Mouse (Mus musculus) forebrain, embryonic 15.5 days (tissue): ENCODE data around the gene Gm10840. TPM values are rescaled to one million over a fixed set of nuclear protein-coding genes. Genes with fewer than 3 reads are reported as not detected.
A peak's percentile ranks its signal among the peaks of the same experiment; 100 is the strongest.
"Not testable (repeated sequence)": the region's sequence is repeated elsewhere in the genome, so short reads cannot be mapped to it uniquely, and the experiment has no call there.

ENCODE experiments used
- ATAC-seq: fragments of 200-750 bp; cut with Nextera tagmentation; replicated peaks from 2 replicates; pipeline ENCODE4 v1.8.0; 2017; ENCODE audit warnings: mild to moderate bottlenecking, moderate TSS enrichment, moderate library complexity
- H3K27ac ChIP-seq: fragments of 300-500 bp; sonication (generic); replicated peaks from 2 replicates; pipeline ENCODE4 v1.5.1; 2015; ENCODE audit warnings: mild to moderate bottlenecking, inconsistent platforms
- H3K27me3 ChIP-seq: fragments of 300-500 bp; sonication (generic); 2 replicates; pipeline ENCODE4 v1.6.1; 2015; ENCODE audit warnings: inconsistent platforms
- H3K36me3 ChIP-seq: fragments of 300-500 bp; sonication (generic); 2 replicates; pipeline ENCODE4 v1.6.1; 2015; ENCODE audit warnings: mild to moderate bottlenecking, inconsistent platforms
- H3K4me1 ChIP-seq: fragments of 300-500 bp; sonication (generic); 2 replicates; pipeline ENCODE4 v1.6.1; 2015; ENCODE audit warnings: inconsistent platforms
- H3K4me2 ChIP-seq: fragments of 300-500 bp; sonication (generic); replicated peaks from 2 replicates; pipeline ENCODE4 v1.6.1; 2015; ENCODE audit warnings: mild to moderate bottlenecking, inconsistent platforms
- H3K4me3 ChIP-seq: fragments of 300-500 bp; sonication (generic); 2 replicates; pipeline ENCODE4 v1.5.1; 2015; ENCODE audit warnings: mild to moderate bottlenecking, inconsistent platforms
- H3K9ac ChIP-seq: fragments of 300-500 bp; sonication (generic); replicated peaks from 2 replicates; pipeline ENCODE4 v1.6.1; 2015; ENCODE audit warnings: mild to moderate bottlenecking, inconsistent platforms
- H3K9me3 ChIP-seq: fragments of 300-500 bp; sonication (generic); 2 replicates; pipeline ENCODE4 v1.6.1; 2016; ENCODE audit warnings: inconsistent platforms
- WGBS: fragments of 180-500 bp; shearing (Covaris S2); methylation state at CpG from one replicate; pipeline ENCODE4 v1.1.7; 2015; ENCODE audit warnings: mixed read lengths; 5-methylcytosine and 5-hydroxymethylcytosine counted together
- polyA plus RNA-seq: library from polyadenylated mRNA; unstranded; fragments of >200 nt; fragmentation: Nextera tagmentation; extraction: Ambion mirVana; gene quantifications from 2 replicates; pipeline ENCODE4 v1.2.1, GENCODE M21; 2015

Gm10840 gene
- polyA plus RNA-seq: 0.74 and 1.3 TPM in 2 replicates

- Histone ChIP-seq H3K9me3 (no peaks in the 10 kb centered on the region), H3K4me2 (peak within 1 kb of the TSS; percentile 79), H3K9ac (peak within 1 kb of the TSS; percentile 97), H3K27ac (peak within 1 kb of the TSS; percentile 97), H3K36me3 (peaks cover 40% of the 10 kb centered on the region), H3K27me3 (no peaks in the 10 kb centered on the region), H3K4me1 (peaks cover 40% of the 10 kb centered on the region), H3K4me3 (peak within 1 kb of the TSS; percentile 86)
- ATAC-seq: peak; percentile 54
- WGBS: 21% methylated on average over 22 of the region's 22 CpGs
Observed at GRCm38 (mm10) chr11:106160841-106161721, at the start of gene Gm10840, which contains the start of gene Limd2. Gene Gm10840, plus strand, starts transcription at chr11:106160850. Gene Limd2, minus strand, starts transcription at chr11:106160860.

GRCm38 (mm10) chr11:106111688-106112087 is 49.0 kb upstream of the Gm10840 start:
- no peak for ATAC-seq
- Histone ChIP-seq H3K27me3 (no peaks in the 10 kb centered on the region), H3K9me3 (no peaks in the 10 kb centered on the region), H3K36me3 (peaks cover 28% of the 10 kb centered on the region), H3K4me2 (no peak overlapping the region), H3K4me3 (no peak overlapping the region), H3K9ac (no peak overlapping the region), H3K27ac (no peak overlapping the region), H3K4me1 (no peaks in the 10 kb centered on the region)

- H3K4me1 ChIP-seq: no peaks in the 10 kb centered on the region
- no peak overlapping the region for H3K27ac ChIP-seq
- no peaks in the 10 kb centered on the region for H3K9me3 ChIP-seq
- H3K9ac ChIP-seq: no peak overlapping the region
- peaks cover 40% of the 10 kb centered on the region for H3K36me3 ChIP-seq
- no peaks in the 10 kb centered on the region for H3K27me3 ChIP-seq
- 97% methylated on average over 5 of the region's 5 CpGs for WGBS
- H3K4me2 ChIP-seq: no peak overlapping the region
- ATAC-seq: no peak
- no peak overlapping the region for H3K4me3 ChIP-seq
Observed at GRCm38 (mm10) chr11:106122221-106122620, 38.4 kb upstream of the Gm10840 start.

GRCm38 (mm10) chr11:106122736-106123135 is 37.9 kb upstream of the Gm10840 start:
- no peaks in the 10 kb centered on the region for H3K9me3 ChIP-seq
- H3K4me3 ChIP-seq: no peak overlapping the region
- ATAC-seq: no peak
- no peak overlapping the region for H3K27ac ChIP-seq
- WGBS: 95% methylated on average over 3 of the region's 3 CpGs
- no peaks in the 10 kb centered on the region for H3K27me3 ChIP-seq
- peaks cover 38% of the 10 kb centered on the region for H3K36me3 ChIP-seq
- no peak overlapping the region for H3K9ac ChIP-seq
- H3K4me2 ChIP-seq: no peak overlapping the region
- no peaks in the 10 kb centered on the region for H3K4me1 ChIP-seq

- peaks cover 28% of the 10 kb centered on the region for H3K36me3 ChIP-seq
- 83% methylated on average over 4 of the region's 4 CpGs for WGBS
- no peaks in the 10 kb centered on the region for H3K27me3 ChIP-seq
- H3K4me1 ChIP-seq: no peaks in the 10 kb centered on the region
- no peak overlapping the region for H3K27ac ChIP-seq
- no peaks in the 10 kb centered on the region for H3K9me3 ChIP-seq
- ATAC-seq: no peak
- no peak overlapping the region for H3K9ac ChIP-seq
- no peak overlapping the region for H3K4me3 ChIP-seq
- no peak overlapping the region for H3K4me2 ChIP-seq
Observed at GRCm38 (mm10) chr11:106124784-106125183, 35.9 kb upstream of the Gm10840 start.

GRCm38 (mm10) chr11:106125827-106126226 is 34.8 kb upstream of the Gm10840 start:
- Histone ChIP-seq H3K9me3 (no peaks in the 10 kb centered on the region), H3K27ac (no peak overlapping the region), H3K4me2 (no peak overlapping the region), H3K4me1 (no peaks in the 10 kb centered on the region), H3K36me3 (peaks cover 27% of the 10 kb centered on the region; the same call in 1 of the 2 replicates), H3K27me3 (no peaks in the 10 kb centered on the region), H3K9ac (no peak overlapping the region), H3K4me3 (no peak overlapping the region)
- no peak for ATAC-seq
- WGBS: 79% methylated on average over 1 of the region's 1 CpGs

GRCm38 (mm10) chr11:106126727-106127373 is 33.8 kb upstream of the Gm10840 start:
- 96% methylated on average over 6 of the region's 6 CpGs for WGBS
- peaks cover 25% of the 10 kb centered on the region; the same call in 1 of the 2 replicates for H3K36me3 ChIP-seq

GRCm38 (mm10) chr11:106129477-106129876 is 31.2 kb upstream of the Gm10840 start:
- Histone ChIP-seq H3K9me3 (no peaks in the 10 kb centered on the region), H3K27ac (no peak overlapping the region), H3K9ac (no peak overlapping the region), H3K4me3 (no peak overlapping the region), H3K4me1 (peaks cover under 1% of the 10 kb centered on the region; the same call in 1 of the 2 replicates), H3K4me2 (no peak overlapping the region), H3K27me3 (no peaks in the 10 kb centered on the region), H3K36me3 (peaks cover 20% of the 10 kb centered on the region; the same call in 1 of the 2 replicates)
- WGBS: 96% methylated on average over 1 of the region's 1 CpGs
- ATAC-seq: no peak

More at GRCm38 (mm10) chr11:106126727-106127373, 33.8 kb upstream of the Gm10840 start:
- not testable (repeated sequence) for H3K4me3 ChIP-seq, ATAC-seq, H3K4me1 ChIP-seq, H3K27me3 ChIP-seq, H3K9me3 ChIP-seq, H3K27ac ChIP-seq, H3K9ac ChIP-seq, H3K4me2 ChIP-seq

- Histone ChIP-seq H3K9ac (no peak overlapping the region), H3K27me3 (no peaks in the 10 kb centered on the region), H3K4me2 (no peak overlapping the region), H3K27ac (no peak overlapping the region), H3K9me3 (no peaks in the 10 kb centered on the region), H3K4me1 (peaks cover 10% of the 10 kb centered on the region), H3K4me3 (no peak overlapping the region), H3K36me3 (peaks cover 10% of the 10 kb centered on the region; the same call in 1 of the 2 replicates)
- 92% methylated on average over 5 of the region's 5 CpGs for WGBS
- ATAC-seq: no peak
Observed at GRCm38 (mm10) chr11:106132516-106132915, 28.1 kb upstream of the Gm10840 start.

GRCm38 (mm10) chr11:106134580-106135528 is 25.8 kb upstream of the Gm10840 start:
- Histone ChIP-seq H3K9ac (no peak overlapping the region), H3K4me2 (no peak overlapping the region), H3K27me3 (no peaks in the 10 kb centered on the region), H3K4me1 (peaks cover 10% of the 10 kb centered on the region), H3K9me3 (no peaks in the 10 kb centered on the region), H3K36me3 (peaks cover 10% of the 10 kb centered on the region; the same call in 1 of the 2 replicates), H3K27ac (peak overlapping the region; percentile 82), H3K4me3 (no peak overlapping the region)
- WGBS: 39% methylated on average over 8 of the region's 8 CpGs
- peak; percentile 35; the same call in 1 of the 2 replicates for ATAC-seq

- Histone ChIP-seq H3K4me3 (no peak overlapping the region), H3K4me1 (0 out of 2 replicates have a peak, but pooled peaks cover 3% of the 10 kb centered on the region), H3K27ac (no peak overlapping the region), H3K4me2 (no peak overlapping the region), H3K36me3 (peaks cover 81% of the 10 kb centered on the region), H3K9ac (no peak overlapping the region), H3K27me3 (no peaks in the 10 kb centered on the region), H3K9me3 (no peaks in the 10 kb centered on the region)
- ATAC-seq: no peak
- 94% methylated on average over 3 of the region's 3 CpGs for WGBS
Observed at GRCm38 (mm10) chr11:106151219-106151618, 9.4 kb upstream of the Gm10840 start.
